Mouse (Mus musculus) layer of hippocampus, adult 2 months (tissue): Measurements from ENCODE around the gene Rprd1b. TPM values are rescaled to one million over a fixed set of nuclear protein-coding genes. Genes with fewer than 3 reads are reported as not detected.

ENCODE experiments used
- DNase-seq, 2 experiments: peaks; one replicate each; pipeline ENCODE4 v3.0.0; 2022; ENCODE audit warnings: low spot score in 2 of 2
- H3K27ac ChIP-seq: fragments of 200-600 bp; 2 replicates; pipeline ENCODE4 v1.8.1; 2022
- H3K4me3 ChIP-seq: fragments of 200-600 bp; 2 replicates; pipeline ENCODE4 v1.8.1; 2022; ENCODE audit warnings: mild to moderate bottlenecking
- CTCF ChIP-seq: fragments of 200-600 bp; conservative IDR thresholded peaks from 2 replicates; pipeline ENCODE4 v1.8.1; 2022; ENCODE audit warnings: antibody characterized with exemption, mild to moderate bottlenecking, moderate library complexity
- total RNA-seq, 2 experiments: library from RNA; stranded (reverse); gene quantifications; 2 replicates each; pipeline ENCODE4 v1.2.3; 2021

Rprd1b gene
- total RNA-seq, 2 experiments from 2014 or later, result 48.9 to 57.2 TPM

- no peak for TF ChIP-seq CTCF
Measured at GRCm38 (mm10) chr2:158009373-158009772, 18.9 kb upstream of the Rprd1b start.

GRCm38 (mm10) chr2:158012608-158013007, 15.7 kb upstream of the Rprd1b start:
- no peak for TF ChIP-seq CTCF
- no peak overlapping the region for H3K27ac ChIP-seq
- no peak overlapping the region for H3K4me3 ChIP-seq
- DNase-seq, result no peak

More at GRCm38 (mm10) chr2:158009373-158009772, 18.9 kb upstream of the Rprd1b start:
- Histone ChIP-seq H3K4me3 (no peak overlapping the region), H3K27ac (no peak overlapping the region)
- no peak for DNase-seq

GRCm38 (mm10) chr2:158017330-158017729, 11.0 kb upstream of the Rprd1b start:
- Histone ChIP-seq H3K4me3 (no peak overlapping the region), H3K27ac (no peak overlapping the region)
- no peak for TF ChIP-seq CTCF
- no peak for DNase-seq

GRCm38 (mm10) chr2:158027855-158028353, 393 bp upstream of the Rprd1b start:
- peak; percentile 30 for TF ChIP-seq CTCF
- H3K4me3 ChIP-seq, result peak overlapping the region; percentile 98
- peak overlapping the region; percentile 99 for H3K27ac ChIP-seq
- DNase-seq, result no peak

- no peak for TF ChIP-seq CTCF
- Histone ChIP-seq H3K4me3 (peak overlapping the region; percentile 98; the same call in 1 of the 2 replicates), H3K27ac (no peak overlapping the region)
- no peak for DNase-seq
Measured at GRCm38 (mm10) chr2:158030007-158030406, 1.7 kb downstream of the Rprd1b start.

- no peak overlapping the region for H3K4me3 ChIP-seq
Measured at GRCm38 (mm10) chr2:158035813-158036212, 7.5 kb downstream of the Rprd1b start.

GRCm38 (mm10) chr2:158036408-158036807, 8.1 kb downstream of the Rprd1b start:
- no peak for TF ChIP-seq CTCF

More at GRCm38 (mm10) chr2:158035813-158036212, 7.5 kb downstream of the Rprd1b start:
- no peak for TF ChIP-seq CTCF
- no peak overlapping the region for H3K27ac ChIP-seq
- DNase-seq, result no peak

GRCm38 (mm10) chr2:158036953-158037352, 8.7 kb downstream of the Rprd1b start:
- H3K27ac ChIP-seq, result no peak overlapping the region
- no peak for TF ChIP-seq CTCF

More at GRCm38 (mm10) chr2:158036408-158036807, 8.1 kb downstream of the Rprd1b start:
- Histone ChIP-seq H3K4me3 (no peak overlapping the region), H3K27ac (no peak overlapping the region)
- no peak for DNase-seq

GRCm38 (mm10) chr2:158037571-158037970, 9.3 kb downstream of the Rprd1b start:
- no peak for TF ChIP-seq CTCF
- Histone ChIP-seq H3K27ac (no peak overlapping the region), H3K4me3 (no peak overlapping the region)
- no peak for DNase-seq

More at GRCm38 (mm10) chr2:158036953-158037352, 8.7 kb downstream of the Rprd1b start:
- no peak for DNase-seq
- H3K4me3 ChIP-seq, result no peak overlapping the region

GRCm38 (mm10) chr2:158039662-158040061, 11.4 kb downstream of the Rprd1b start:
- no peak overlapping the region for H3K27ac ChIP-seq
- DNase-seq, result no peak
- H3K4me3 ChIP-seq, result no peak overlapping the region
- TF ChIP-seq CTCF, result no peak

- no peak overlapping the region for H3K27ac ChIP-seq
- no peak for DNase-seq
- H3K4me3 ChIP-seq, result no peak overlapping the region
- no peak for TF ChIP-seq CTCF
Measured at GRCm38 (mm10) chr2:158040396-158040795, 12.1 kb downstream of the Rprd1b start.

- Histone ChIP-seq H3K27ac (no peak overlapping the region), H3K4me3 (no peak overlapping the region)
- no peak for DNase-seq
- no peak for TF ChIP-seq CTCF
Measured at GRCm38 (mm10) chr2:158043504-158043903, 15.2 kb downstream of the Rprd1b start.

- Histone ChIP-seq H3K27ac (no peak overlapping the region), H3K4me3 (no peak overlapping the region)
- DNase-seq, result no peak
- TF ChIP-seq CTCF, result no peak
Measured at GRCm38 (mm10) chr2:158046186-158046585, 17.9 kb downstream of the Rprd1b start.

- peak in 1 of 2 experiments; percentile 36 for DNase-seq
- peak; percentile 83 for TF ChIP-seq CTCF
- Histone ChIP-seq H3K4me3 (no peak overlapping the region), H3K27ac (no peak overlapping the region)
Measured at GRCm38 (mm10) chr2:158047903-158048302, 19.6 kb downstream of the Rprd1b start.
